Mouse (Mus musculus) neural tube, embryonic 15.5 days (tissue): ENCODE results near the gene Atxn7l3. TPM values are rescaled to one million over a fixed set of nuclear protein-coding genes. Genes with fewer than 3 reads are reported as not detected.
A peak's percentile ranks its signal among the peaks of the same experiment; 100 is the strongest.

Experiments
- ATAC-seq: fragments of 200-750 bp; cut with Nextera tagmentation; 2 replicates; pipeline ENCODE4 v1.8.0; 2017; ENCODE audit warnings: mild to moderate bottlenecking, moderate TSS enrichment, moderate library complexity; ENCODE audit not compliant: low FRiP score
- H3K27ac ChIP-seq: fragments of 300-500 bp; sonication (generic); replicated peaks from 2 replicates; pipeline ENCODE4 v1.5.1; 2015; ENCODE audit warnings: mild to moderate bottlenecking, inconsistent platforms
- H3K27me3 ChIP-seq: fragments of 300-500 bp; sonication (generic); replicated peaks from 2 replicates; pipeline ENCODE4 v1.6.1; 2015; ENCODE audit warnings: inconsistent platforms
- H3K36me3 ChIP-seq: fragments of 300-500 bp; sonication (generic); 2 replicates; pipeline ENCODE4 v1.6.1; 2015; ENCODE audit warnings: inconsistent platforms
- H3K4me1 ChIP-seq: fragments of 300-500 bp; sonication (generic); 2 replicates; pipeline ENCODE4 v1.6.1; 2015; ENCODE audit warnings: inconsistent platforms
- H3K4me2 ChIP-seq: fragments of 300-500 bp; sonication (generic); 2 replicates; pipeline ENCODE4 v1.6.1; 2015; ENCODE audit warnings: inconsistent platforms, mild to moderate bottlenecking, moderate library complexity
- H3K4me3 ChIP-seq: fragments of 300-500 bp; sonication (generic); replicated peaks from 2 replicates; pipeline ENCODE4 v1.5.1; 2015; ENCODE audit warnings: mild to moderate bottlenecking, inconsistent platforms
- H3K9ac ChIP-seq: fragments of 300-500 bp; sonication (generic); replicated peaks from 2 replicates; pipeline ENCODE4 v1.6.1; 2015; ENCODE audit warnings: mild to moderate bottlenecking, inconsistent platforms
- H3K9me3 ChIP-seq: fragments of 300-500 bp; sonication (generic); replicated peaks from 2 replicates; pipeline ENCODE4 v1.6.1; 2016; ENCODE audit warnings: inconsistent platforms
- WGBS: fragments of 180-500 bp; shearing (Covaris S2); methylation state at CpG from one replicate; pipeline ENCODE4 v1.1.7; 2015; ENCODE audit warnings: mixed read lengths; 5-methylcytosine and 5-hydroxymethylcytosine counted together
- polyA plus RNA-seq: library from polyadenylated mRNA; unstranded; fragments of >200 nt; fragmentation: Nextera tagmentation; extraction: Ambion mirVana; gene quantifications from 2 replicates; pipeline ENCODE4 v1.2.1, GENCODE M21; 2015

The Atxn7l3 gene
- polyA plus RNA-seq, 1 experiment from 2014 or later = 28.1 TPM

DNA sequence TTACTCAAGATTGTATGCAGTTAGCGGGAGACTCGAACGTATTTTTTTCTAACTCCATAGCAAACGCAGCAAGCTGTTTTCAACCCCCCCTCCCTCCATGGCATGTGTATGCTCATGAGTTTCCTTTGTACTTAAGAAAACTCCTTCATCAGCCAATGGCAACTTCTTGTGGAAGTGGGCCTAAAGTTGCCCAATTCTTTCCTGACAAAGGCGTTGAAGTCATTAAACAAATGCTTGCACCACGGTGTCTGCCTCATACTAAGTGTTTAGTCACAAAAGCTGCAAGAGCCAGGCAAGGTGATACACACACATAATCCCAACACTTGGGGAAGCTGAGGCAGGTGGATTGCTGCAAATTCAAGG, 50.2 kb downstream of the Atxn7l3 start:
- H3K4me3 ChIP-seq = no peak overlapping the region
- no peaks in the 10 kb centered on the region for H3K9me3 ChIP-seq
- no peak for ATAC-seq
- no peaks in the 10 kb centered on the region for H3K36me3 ChIP-seq
- 81% methylated on average over 6 of the region's 6 CpGs for whole genome bisulfite sequencing
- no peaks in the 10 kb centered on the region for H3K27me3 ChIP-seq
- H3K9ac ChIP-seq = no peak overlapping the region
- H3K4me1 ChIP-seq = peaks cover 30% of the 10 kb centered on the region
- H3K4me2 ChIP-seq = no peak overlapping the region
- peak overlapping the region; percentile 82; the same call in 1 of the 2 replicates for H3K27ac ChIP-seq

DNA sequence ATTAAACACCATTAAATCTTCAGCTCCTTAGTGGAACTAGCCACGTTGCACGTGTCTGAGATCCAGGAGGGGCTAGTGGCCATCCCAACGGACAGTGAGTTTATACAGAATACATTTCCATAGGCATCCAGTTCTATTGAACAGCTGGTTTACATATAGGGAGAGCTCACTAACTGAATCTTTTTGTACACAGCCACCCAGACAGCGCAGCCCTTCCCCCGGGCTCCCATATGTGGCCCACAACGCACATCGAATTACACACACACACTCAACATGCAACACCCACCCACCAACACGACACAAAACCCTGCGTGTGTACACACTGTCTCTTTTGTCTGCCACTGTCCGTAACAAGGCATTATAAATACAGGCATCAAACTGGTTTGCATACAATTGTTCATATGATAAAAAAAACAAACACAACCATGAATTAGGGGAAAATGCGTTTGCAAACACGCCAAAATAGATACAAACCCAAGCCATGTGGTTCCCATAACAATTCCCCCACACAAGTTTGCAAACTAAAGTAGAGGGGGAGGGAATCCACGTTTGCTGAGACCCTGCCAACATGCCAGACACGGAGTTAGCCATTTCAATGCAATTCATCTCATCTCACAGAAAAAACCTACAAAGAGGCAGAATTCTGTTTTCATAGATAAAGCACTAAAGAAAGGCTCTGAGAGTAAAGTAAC, 50.7 kb downstream of the Atxn7l3 start:
- Histone ChIP-seq H3K4me1 (peaks cover 30% of the 10 kb centered on the region), H3K27ac (peak overlapping the region; percentile 82), H3K4me3 (peak overlapping the region; percentile 39), H3K4me2 (peak overlapping the region; percentile 83), H3K27me3 (no peaks in the 10 kb centered on the region), H3K9me3 (no peaks in the 10 kb centered on the region), H3K9ac (peak overlapping the region; percentile 60), H3K36me3 (no peaks in the 10 kb centered on the region)
- no peak; the same call in 1 of the 2 replicates for ATAC-seq
- WGBS = 28% methylated on average over 14 of the region's 14 CpGs

DNA sequence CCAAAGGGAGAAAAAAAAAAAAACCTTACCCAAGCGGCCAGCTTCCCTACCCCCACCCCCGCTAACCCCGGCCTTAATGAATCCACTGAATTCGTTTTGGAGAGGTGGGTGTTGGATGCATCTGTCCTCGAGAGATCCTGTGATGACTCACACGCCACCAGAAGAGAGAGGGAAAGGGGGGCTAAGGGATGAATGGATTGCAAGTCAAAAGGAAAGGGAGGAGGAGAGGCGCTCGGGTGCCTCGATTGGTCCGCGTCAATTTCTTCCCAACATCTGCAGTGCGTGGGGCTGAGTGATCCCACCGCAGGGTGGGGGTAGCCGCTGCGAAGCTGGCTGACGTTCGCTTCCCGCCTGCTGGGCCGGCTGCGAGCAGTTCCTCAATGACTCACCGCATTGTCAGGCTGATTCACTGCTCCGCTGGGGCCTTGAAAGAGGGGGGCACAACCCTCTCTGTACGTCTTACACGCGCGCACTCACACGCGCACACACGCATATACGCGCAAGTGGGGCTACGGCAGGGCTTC, 51.4 kb downstream of the Atxn7l3 start:
- no peaks in the 10 kb centered on the region for H3K27me3 ChIP-seq
- peak overlapping the region; percentile 82 for H3K27ac ChIP-seq
- peaks cover 30% of the 10 kb centered on the region for H3K4me1 ChIP-seq
- H3K36me3 ChIP-seq = no peaks in the 10 kb centered on the region
- peak overlapping the region; percentile 60 for H3K9ac ChIP-seq
- ATAC-seq = peak; percentile 88
- H3K4me3 ChIP-seq = peak overlapping the region; percentile 39
- H3K4me2 ChIP-seq = peak overlapping the region; percentile 83
- under 1% methylated on average over 32 of the region's 32 CpGs for WGBS
- H3K9me3 ChIP-seq = no peaks in the 10 kb centered on the region

DNA sequence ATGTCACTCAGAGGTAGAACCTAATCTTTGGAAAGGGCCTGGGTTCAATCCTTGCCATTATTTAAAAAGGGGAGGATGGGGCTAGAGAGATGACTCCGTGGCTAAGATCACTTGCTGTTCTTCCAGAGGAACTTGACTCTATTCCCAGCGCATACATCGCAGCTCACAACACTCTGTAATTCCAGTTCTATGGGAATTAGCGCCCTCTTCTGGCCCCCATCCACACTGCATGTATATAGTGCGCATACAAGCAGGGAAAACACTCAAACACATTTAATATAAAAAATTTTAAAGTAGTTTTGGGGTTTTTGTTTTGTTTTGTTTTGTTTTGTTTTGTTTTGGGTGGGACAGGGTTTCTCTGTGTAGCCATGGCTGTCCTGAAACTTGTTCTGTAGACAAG, 54.6 kb downstream of the Atxn7l3 start:
- ATAC-seq = no peak

DNA sequence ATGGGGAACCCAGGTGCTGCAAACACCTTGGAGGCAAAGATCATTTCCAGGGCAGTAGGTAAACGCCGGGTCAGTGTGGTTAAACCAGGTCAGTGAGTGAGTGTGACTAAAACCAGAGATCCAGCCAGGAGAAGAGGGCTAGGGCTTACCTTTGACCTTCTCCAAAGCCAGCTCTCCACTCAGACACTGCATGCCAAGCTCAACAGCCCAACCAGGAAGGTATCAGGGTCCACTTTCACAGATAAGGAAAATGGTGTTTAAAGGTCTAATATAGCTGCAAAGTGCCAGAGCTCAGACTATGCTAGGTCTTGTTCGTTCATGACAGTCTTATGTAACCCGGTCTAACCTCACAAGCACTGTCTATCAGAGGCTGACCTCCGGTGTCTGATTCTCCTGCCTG, 55.2 kb downstream of the Atxn7l3 start:
- H3K27ac ChIP-seq = no peak overlapping the region

More for the DNA sequence above, 54.6 kb downstream of the Atxn7l3 start:
- WGBS = 52% methylated on average over 5 of the region's 5 CpGs
- Histone ChIP-seq H3K4me3 (no peak overlapping the region), H3K4me2 (no peak overlapping the region), H3K36me3 (no peaks in the 10 kb centered on the region), H3K27me3 (no peaks in the 10 kb centered on the region), H3K27ac (no peak overlapping the region), H3K9me3 (no peaks in the 10 kb centered on the region), H3K9ac (no peak overlapping the region), H3K4me1 (peaks cover 20% of the 10 kb centered on the region)

DNA sequence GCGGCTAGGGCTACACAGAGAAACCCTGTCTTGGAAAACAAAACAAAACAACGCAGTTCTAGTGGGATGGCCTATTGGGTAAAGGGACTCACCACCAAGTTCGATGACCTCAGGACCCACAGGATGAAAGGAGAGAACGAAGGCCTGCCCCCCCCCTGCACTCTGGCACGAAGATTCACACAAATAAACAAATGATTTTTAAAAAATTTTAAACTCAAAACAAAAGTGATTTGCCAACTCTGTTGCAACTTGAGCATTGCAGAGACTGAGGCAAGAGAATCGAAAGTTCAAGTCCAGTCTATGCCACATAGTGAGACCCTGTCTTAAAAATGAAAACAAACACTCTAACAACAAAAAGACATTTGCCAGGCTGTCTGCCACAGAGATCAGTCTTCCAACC, 55.8 kb downstream of the Atxn7l3 start:
- H3K27ac ChIP-seq = no peak overlapping the region
- peaks cover 14% of the 10 kb centered on the region for H3K4me1 ChIP-seq
- H3K4me2 ChIP-seq = no peak overlapping the region
- WGBS = 90% methylated on average over 6 of the region's 6 CpGs
- no peak overlapping the region for H3K9ac ChIP-seq
- no peaks in the 10 kb centered on the region for H3K36me3 ChIP-seq
- H3K27me3 ChIP-seq = no peaks in the 10 kb centered on the region
- no peak overlapping the region for H3K4me3 ChIP-seq
- H3K9me3 ChIP-seq = no peaks in the 10 kb centered on the region
- no peak for ATAC-seq

More for the DNA sequence above, 55.2 kb downstream of the Atxn7l3 start:
- Histone ChIP-seq H3K9me3 (no peaks in the 10 kb centered on the region), H3K4me3 (no peak overlapping the region), H3K36me3 (no peaks in the 10 kb centered on the region), H3K4me2 (no peak overlapping the region), H3K4me1 (peaks cover 20% of the 10 kb centered on the region), H3K27me3 (no peaks in the 10 kb centered on the region), H3K9ac (no peak overlapping the region)
- 92% methylated on average over 5 of the region's 5 CpGs for WGBS
- ATAC-seq = no peak

Other genes starting within 250 kb of the Atxn7l3 start
- gene Mpp2, start 208.1 kb downstream of the Atxn7l3 start, polyA plus RNA-seq = 30.4 and 31.8 TPM in 2 replicates
- 0.36 TPM in 1 of 2 replicates, not detected in the other for gene Ppy, start 195.3 kb downstream of the Atxn7l3 start, polyA plus RNA-seq
- 1.0 and 7.8 TPM in 2 replicates for gene Pyy, start 188.8 kb downstream of the Atxn7l3 start, polyA plus RNA-seq
- 0.10 TPM in 1 of 2 replicates, not detected in the other for gene Nags, start 151.1 kb downstream of the Atxn7l3 start, polyA plus RNA-seq
- 41.2 and 41.5 TPM in 2 replicates for gene Tmem101, start 140.2 kb downstream of the Atxn7l3 start, polyA plus RNA-seq
- gene Lsm12, start 111.3 kb downstream of the Atxn7l3 start, polyA plus RNA-seq = 111 and 121 TPM in 2 replicates
- gene G6pc3, start 107.0 kb downstream of the Atxn7l3 start, polyA plus RNA-seq = 40.4 and 42.0 TPM in 2 replicates
- gene Hdac5, start 66.5 kb downstream of the Atxn7l3 start, polyA plus RNA-seq = 74.0 and 77.4 TPM in 2 replicates
- 2.2 and 5.1 TPM in 2 replicates for gene BC030867, start 47.7 kb downstream of the Atxn7l3 start, polyA plus RNA-seq
- 0.10 and 0.12 TPM in 2 replicates for gene Asb16, start 27.9 kb downstream of the Atxn7l3 start, polyA plus RNA-seq
- 79.8 and 83.7 TPM in 2 replicates for gene Tmub2, start 11.7 kb downstream of the Atxn7l3 start, polyA plus RNA-seq
- gene Ubtf, start 23.1 kb upstream of the Atxn7l3 start, polyA plus RNA-seq = 68.9 and 79.5 TPM in 2 replicates
- 2.5 and 3.5 TPM in 2 replicates for gene Slc4a1, start 69.6 kb upstream of the Atxn7l3 start, polyA plus RNA-seq
- gene Rundc3a, start 96.8 kb upstream of the Atxn7l3 start, polyA plus RNA-seq = 111 and 138 TPM in 2 replicates
- gene Slc25a39, start 111.3 kb upstream of the Atxn7l3 start, polyA plus RNA-seq = 161 and 175 TPM in 2 replicates
- 92.1 and 96.3 TPM in 2 replicates for gene Grn, start 133.7 kb upstream of the Atxn7l3 start, polyA plus RNA-seq
- 23.8 and 28.3 TPM in 2 replicates for gene Fam171a2, start 151.1 kb upstream of the Atxn7l3 start, polyA plus RNA-seq
- 8.0 and 9.6 TPM in 2 replicates for gene Itga2b, start 173.5 kb upstream of the Atxn7l3 start, polyA plus RNA-seq